Mouse (Mus musculus) spleen, postnatal 36 days (tissue): ENCODE data around the gene Scg3.
A peak's percentile ranks its signal among the peaks of the same experiment; 100 is the strongest.
"Not testable (repeated sequence)": the region's sequence is repeated elsewhere in the genome, so short reads cannot be mapped to it uniquely, and the experiment has no call there.

Source experiments
- DNase-seq, 2 experiments: peaks; one replicate each; pipeline ENCODE4 v3.0.0; 2022; ENCODE audit warnings: low spot score in 2 of 2, mixed read lengths in 1 of 2

The Scg3 gene

GRCm38 (mm10) chr9:75625556-75626307 is 58.1 kb downstream of the Scg3 start, which contains the start of gene Lysmd2:
Lysmd2 (plus strand) TSS chr9:75625741.
- DNase-seq = peak; percentile 23 to 43

GRCm38 (mm10) chr9:75624983-75625555 is 58.8 kb downstream of the Scg3 start:
- no peak for DNase-seq

DNA sequence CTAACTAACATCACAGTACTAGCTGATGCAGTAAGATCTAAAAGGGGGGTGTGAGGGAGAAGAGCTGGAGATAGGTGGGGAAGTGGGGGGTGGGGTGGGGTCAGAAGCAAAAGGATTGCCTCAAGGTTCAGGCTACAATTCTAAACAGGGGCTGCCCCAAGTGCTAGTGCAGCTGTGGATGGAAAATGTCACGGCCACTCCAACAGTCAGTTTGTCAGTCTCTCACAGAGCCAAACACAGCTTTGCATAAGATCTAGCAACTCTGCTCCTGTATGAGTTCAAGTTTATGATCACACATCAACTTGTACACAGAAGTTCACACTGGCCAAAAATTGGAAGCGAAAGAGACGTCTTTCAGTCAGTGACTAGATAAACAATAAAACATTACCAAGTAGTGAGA is 62.4 kb downstream of the Scg3 start:
- no peak for DNase-seq

DNA sequence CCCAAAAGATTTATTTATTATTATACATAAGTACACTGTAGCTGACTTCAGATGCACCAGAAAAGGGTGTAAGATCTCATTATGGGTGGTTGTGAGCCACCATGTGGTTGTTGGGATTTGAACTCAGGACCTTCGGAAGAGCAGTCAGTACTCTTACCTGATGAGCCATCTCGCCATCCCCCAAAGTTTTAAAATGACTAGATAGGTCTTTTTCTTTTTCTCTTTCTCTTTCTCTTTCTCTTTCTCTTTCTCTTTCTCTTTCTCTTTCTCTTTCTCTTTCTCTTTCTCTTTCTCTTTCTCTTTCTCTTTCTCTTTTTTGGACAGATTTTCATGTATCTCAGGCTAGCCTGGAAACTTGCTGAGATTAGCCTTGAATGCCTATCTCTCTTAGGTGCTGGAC is 64.1 kb downstream of the Scg3 start:
- not testable (repeated sequence) for DNase-seq

- DNase-seq = no peak
These were observed 64.9 kb downstream of the Scg3 start for GRCm38 (mm10) chr9:75618836-75619400.

DNA sequence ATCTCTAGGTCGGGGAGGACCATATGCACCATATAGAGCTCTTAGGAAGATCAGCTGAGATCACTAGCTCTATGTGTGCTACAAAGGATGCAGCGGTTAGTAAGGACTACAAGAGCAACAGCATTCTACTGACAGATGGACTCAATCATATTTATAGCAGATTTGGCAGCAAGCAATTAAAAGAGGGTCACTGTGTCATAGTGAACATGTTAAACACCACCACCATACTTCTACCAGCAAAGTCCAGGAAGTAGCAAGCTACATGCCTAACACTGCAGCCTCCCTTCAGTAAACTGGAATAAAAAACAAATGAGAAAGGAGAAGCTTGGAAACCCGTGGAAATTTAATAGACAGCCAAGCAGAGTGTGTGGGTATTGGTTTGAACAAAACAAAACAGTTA is 67.3 kb downstream of the Scg3 start:
- no peak for DNase-seq

DNA sequence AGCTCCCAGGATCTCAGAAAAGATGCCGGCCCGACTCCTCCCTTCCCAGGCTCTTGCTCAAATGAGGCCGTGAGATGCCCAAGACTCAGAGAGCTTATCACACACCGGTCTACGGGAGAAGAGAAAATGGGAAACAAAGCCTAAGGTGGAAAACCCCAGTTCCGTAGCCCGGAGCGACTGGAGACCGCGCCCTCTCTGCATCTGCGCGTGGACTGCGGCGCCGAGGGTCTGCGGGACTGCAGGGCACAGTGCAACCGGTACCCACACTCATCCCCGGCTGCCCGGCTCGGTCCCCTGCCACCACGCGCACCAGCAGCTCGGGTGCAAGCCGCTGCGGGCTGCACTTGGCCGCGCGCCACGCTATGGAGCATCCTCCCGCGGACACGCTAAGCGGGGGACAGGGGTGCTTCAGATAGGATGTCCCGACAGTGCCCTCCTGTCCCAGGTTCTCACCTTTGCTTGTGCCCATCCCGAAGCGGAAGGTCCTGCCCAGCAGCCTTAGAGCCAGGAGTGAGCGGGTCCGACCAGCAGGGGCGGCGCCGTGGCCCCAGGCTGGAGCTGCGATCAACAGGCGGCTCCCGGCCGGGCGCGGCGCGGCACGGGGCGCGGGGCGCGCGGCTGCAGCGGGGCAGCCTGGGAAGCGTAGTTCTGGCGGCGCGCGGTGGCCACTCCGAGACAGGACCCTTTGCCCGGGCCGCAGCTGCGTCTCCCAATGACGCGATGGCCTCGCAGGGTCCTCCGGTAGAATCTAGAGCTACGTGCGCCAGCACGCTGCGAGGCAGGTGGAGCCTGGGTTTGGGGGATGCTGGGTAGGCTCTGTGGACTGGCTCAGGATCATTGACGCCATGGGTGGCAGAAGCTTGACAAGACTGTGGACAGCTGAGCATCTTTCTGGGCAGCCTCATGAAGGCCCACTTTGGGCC is 73.0 kb downstream of the Scg3 start, which contains the start of gene Tmod2:
Gene Tmod2, minus strand, starts transcription at position 755 of the 923 bp plus-strand sequence.
- no peak for DNase-seq

GRCm38 (mm10) chr9:75609965-75610364 is 73.9 kb downstream of the Scg3 start:
- DNase-seq = no peak

GRCm38 (mm10) chr9:75609505-75609904 is 74.4 kb downstream of the Scg3 start:
- no peak for DNase-seq

- no peak for DNase-seq
These were observed 76.4 kb downstream of the Scg3 start for GRCm38 (mm10) chr9:75607496-75607895.

DNA sequence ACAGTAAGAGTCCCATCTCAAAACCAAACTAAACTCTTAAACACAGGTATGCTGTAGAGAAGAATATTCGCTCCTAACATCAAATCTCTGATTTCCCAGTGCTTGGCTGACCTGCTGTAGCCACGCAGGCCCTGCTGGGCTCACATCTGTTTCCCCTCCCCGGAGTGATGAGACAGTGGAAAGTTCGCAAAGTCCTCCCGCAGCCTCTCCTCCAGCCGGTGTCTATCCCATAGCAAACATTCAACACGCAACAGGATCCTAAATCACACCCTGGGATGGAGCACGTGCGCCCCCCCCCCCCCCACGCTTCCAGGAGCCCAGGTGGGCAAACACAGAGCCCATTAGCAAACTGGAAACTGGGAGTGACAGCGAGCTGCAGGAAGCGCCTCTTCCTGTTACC is 82.3 kb downstream of the Scg3 start:
- DNase-seq = no peak

DNA sequence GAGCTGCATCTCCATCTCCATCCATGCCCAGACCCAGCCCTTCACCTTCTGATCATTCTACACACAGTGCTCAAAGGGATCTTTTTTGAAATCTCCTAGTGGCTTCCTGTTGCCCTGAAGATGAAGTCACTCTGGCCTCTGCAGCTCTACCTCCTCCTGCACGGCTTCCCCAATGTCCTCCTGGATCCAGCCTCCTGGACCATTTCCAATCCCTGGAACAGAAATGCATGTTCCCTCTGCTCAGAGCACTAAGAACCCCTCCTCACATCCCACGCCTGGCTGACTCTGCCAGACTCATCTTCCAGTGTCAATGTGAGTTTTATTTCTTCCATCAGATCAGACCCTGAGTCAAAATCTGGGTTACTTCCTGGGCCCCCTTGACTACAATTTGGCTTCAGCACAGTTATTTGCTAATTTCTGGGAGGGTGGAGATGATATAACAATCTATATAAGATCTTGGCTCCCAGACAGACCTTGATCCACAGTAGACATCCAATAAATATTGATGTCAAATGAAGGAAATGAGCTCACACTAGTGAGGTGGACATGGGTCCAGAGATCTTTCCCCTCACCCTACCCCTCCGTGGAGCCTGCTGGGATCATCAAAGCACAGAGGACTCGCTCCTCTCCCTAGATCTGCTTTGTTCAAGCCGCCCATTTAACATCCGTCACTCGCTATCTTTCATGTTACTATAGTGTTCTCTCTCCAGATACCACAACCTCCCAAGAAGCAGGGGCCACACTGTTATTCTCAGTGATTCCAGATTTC is 83.5 kb downstream of the Scg3 start:
- no peak for DNase-seq

GRCm38 (mm10) chr9:75599191-75599841 is 84.5 kb downstream of the Scg3 start:
- DNase-seq = no peak

- DNase-seq = no peak
These were observed 86.3 kb downstream of the Scg3 start for GRCm38 (mm10) chr9:75597596-75597995.

- DNase-seq = no peak
These were observed 86.8 kb downstream of the Scg3 start for GRCm38 (mm10) chr9:75597036-75597435.

DNA sequence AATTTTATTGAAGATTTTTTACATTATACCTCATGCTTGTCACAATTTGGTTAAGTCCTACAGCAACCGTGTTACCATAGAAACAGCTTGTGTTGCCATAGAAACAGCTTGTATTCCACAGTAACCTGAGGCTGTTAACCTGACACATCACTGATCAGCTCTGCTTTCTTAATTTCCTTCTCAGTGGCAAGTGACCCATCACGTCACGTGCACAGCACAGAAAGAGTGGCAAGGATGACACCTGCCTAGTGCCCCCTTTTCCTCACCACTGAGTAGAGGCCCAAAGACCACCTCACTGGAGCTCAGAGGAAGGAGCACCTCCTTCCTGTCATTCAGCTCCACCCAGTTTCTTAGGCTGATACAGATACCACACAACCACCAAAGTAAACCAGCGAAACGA is 90.4 kb downstream of the Scg3 start:
- DNase-seq = no peak
